Mouse (Mus musculus) megakaryocyte-erythroid progenitor cell, adult 5 weeks (primary cell): Measurements from ENCODE around the gene Ccl22. TPM values are rescaled to one million over a fixed set of nuclear protein-coding genes. Genes with fewer than 3 reads are reported as not detected.

ENCODE experiments used
- polyA plus RNA-seq: library from polyadenylated mRNA; stranded (reverse); fragments of >175 nt; gene quantifications from 2 replicates; pipeline ENCODE4 v1.2.3, GENCODE M21; 2012

Gene Ccl22
- polyA plus RNA-seq = 0.16 and 0.21 TPM in 2 replicates

DNA sequence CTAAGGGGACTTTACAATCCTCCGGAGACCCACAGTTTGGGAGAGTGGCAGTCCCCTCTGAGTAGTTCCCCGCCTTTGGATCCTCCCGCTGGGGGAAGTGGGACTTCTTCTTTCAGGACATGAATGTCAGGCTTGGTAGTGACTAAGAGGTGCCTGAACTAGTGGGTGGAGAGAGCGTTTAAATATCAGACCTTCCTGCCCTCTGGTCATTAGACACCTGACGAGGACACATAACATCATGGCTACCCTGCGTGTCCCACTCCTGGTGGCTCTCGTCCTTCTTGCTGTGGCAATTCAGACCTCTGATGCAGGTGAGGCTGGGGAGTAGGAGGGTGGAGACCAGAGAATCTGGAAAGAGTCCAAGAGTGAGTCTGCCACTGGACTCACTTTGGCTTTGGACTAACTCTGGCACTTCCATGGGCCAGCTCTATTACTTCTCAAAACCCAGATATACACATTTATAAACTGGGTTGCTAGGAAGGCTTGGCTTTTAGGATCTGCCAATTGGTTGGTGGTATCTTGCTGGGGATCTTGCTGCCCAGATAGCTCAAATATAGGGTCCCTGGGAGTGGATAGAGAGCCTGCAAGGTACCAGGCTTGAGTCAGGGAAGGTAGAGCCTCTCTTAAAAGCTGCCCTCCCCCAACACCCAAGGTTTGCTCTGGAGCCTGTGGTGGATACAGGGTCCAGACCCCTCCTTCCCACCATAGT, at the start of gene Ccl22:
Ccl22 (plus strand) TSS at position 115 of the 709 bp plus-strand sequence.

DNA sequence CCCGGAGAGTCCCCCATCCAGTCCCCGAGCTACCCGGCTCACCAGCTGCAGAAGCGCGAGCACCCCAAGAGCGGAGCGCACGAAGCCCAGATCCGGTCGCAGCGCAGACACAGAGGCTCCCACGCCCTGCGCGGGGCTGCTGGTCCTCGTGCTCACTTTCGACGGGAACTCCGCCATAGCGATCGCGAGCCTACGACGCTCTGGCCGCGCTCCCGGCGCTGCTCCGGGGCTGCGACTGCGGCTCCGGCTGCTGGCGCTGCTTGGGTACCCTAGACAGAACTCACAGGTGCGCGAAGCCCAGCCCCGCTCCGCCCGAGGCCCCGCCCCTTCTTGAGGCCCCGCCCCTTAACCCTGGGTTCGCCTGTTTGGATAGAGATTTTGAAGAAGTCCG, 49.4 kb upstream of the Ccl22 start, which contains the start of gene Pllp:
Pllp (minus strand) TSS at position 285 of the 391 bp plus-strand sequence.

DNA sequence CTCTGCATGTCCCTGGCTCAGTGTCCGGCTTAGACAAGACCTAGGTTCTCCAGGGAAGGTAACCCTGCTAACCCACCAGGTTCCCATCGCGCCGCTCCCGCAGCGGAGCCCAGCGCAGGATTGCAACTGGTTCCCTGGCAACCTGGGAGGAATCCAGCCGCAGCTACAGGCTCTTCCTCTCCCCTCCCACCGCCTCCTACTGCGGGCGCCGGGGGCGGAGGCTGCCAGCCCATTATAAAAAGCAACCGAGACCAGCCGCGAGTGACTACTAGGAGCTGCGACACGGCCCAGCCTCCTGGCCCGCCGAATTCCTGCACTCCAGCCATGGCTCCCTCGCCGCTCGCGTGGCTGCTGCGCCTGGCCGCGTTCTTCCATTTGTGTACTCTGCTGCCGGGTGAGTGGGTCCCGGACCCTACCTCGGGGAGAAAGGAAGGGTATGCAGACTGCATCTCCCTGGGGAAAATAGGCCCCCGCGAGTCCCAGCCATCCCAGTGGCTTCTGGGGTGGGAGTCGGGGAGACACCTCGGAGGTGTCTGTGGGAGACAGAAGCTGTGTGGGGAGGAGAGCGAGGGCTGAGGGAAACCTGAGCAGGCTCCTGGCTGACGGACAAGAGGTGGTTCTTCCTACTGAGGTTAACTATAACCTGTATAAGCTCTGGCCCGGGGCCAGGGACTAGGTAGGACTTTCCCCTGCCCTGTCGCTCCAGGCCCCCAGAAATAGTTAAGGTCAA, 26.7 kb downstream of the Ccl22 start, which contains the start of gene Cx3cl1:
Cx3cl1 (plus strand) TSS at position 69 of the 730 bp plus-strand sequence.

Other genes starting within 250 kb of the Ccl22 start
- 105 and 139 TPM in 2 replicates for gene Cpne2, start 212.6 kb upstream of the Ccl22 start, polyA plus RNA-seq
- 3.8 and 4.1 TPM in 2 replicates for gene Rspry1, start 143.7 kb upstream of the Ccl22 start, polyA plus RNA-seq
- 43.9 and 62.5 TPM in 2 replicates for gene Fam192a, start 143.6 kb upstream of the Ccl22 start, polyA plus RNA-seq
- 36.2 and 49.0 TPM in 2 replicates for gene Arl2bp, start 79.0 kb upstream of the Ccl22 start, polyA plus RNA-seq
- gene Pllp, start 49.3 kb upstream of the Ccl22 start, polyA plus RNA-seq = not detected in 2 replicates
- gene Cx3cl1, start 26.4 kb downstream of the Ccl22 start, polyA plus RNA-seq = 3.4 and 5.8 TPM in 2 replicates
- gene Ccl17, start 64.9 kb downstream of the Ccl22 start, polyA plus RNA-seq = 0.87 TPM in 1 of 2 replicates, not detected in the other
- 84.2 and 97.3 TPM in 2 replicates for gene Coq9, start 92.7 kb downstream of the Ccl22 start, polyA plus RNA-seq
- gene Ciapin1, start 92.8 kb downstream of the Ccl22 start, polyA plus RNA-seq = 273 and 285 TPM in 2 replicates
- 25.1 and 31.9 TPM in 2 replicates for gene Polr2c, start 111.9 kb downstream of the Ccl22 start, polyA plus RNA-seq
- 1.3 and 2.1 TPM in 2 replicates for gene Dok4, start 130.7 kb downstream of the Ccl22 start, polyA plus RNA-seq
- 3.7 and 4.4 TPM in 2 replicates for gene Ccdc102a, start 172.5 kb downstream of the Ccl22 start, polyA plus RNA-seq
- 1.1 TPM in 2 replicates for gene Adgrg5, start 178.1 kb downstream of the Ccl22 start, polyA plus RNA-seq
- gene Adgrg1, start 229.2 kb downstream of the Ccl22 start, polyA plus RNA-seq = 302 and 465 TPM in 2 replicates